Mouse (Mus musculus) forebrain, postnatal 0 days (tissue): Measurements from ENCODE around the gene Mdm2. TPM values are rescaled to one million over a fixed set of nuclear protein-coding genes. Genes with fewer than 3 reads are reported as not detected.
"Not testable (repeated sequence)": the region's sequence is repeated elsewhere in the genome, so short reads cannot be mapped to it uniquely, and the experiment has no call there.

Experiments used
- ATAC-seq: fragments of 200-750 bp; cut with Nextera tagmentation; 2 replicates; pipeline ENCODE4 v1.8.0; 2017; ENCODE audit warnings: mild to moderate bottlenecking, moderate library complexity
- DNase-seq: peaks from one replicate; pipeline ENCODE4 v3.0.0-alpha.2; 2015
- H3K27ac ChIP-seq: fragments of 300-500 bp; sonication (generic); 2 replicates; pipeline ENCODE4 v1.5.1; 2014; ENCODE audit warnings: low read depth, mild to moderate bottlenecking, antibody characterized with exemption, low read length, moderate library complexity, mixed read lengths
- H3K27me3 ChIP-seq: fragments of 300-500 bp; sonication (generic); 2 replicates; pipeline ENCODE4 v1.6.1; 2014; ENCODE audit warnings: mild to moderate bottlenecking, low read length, mixed read lengths; ENCODE audit not compliant: insufficient read depth
- H3K36me3 ChIP-seq: fragments of 300-500 bp; sonication (generic); 2 replicates; pipeline ENCODE4 v1.6.1; 2014; ENCODE audit warnings: mild to moderate bottlenecking, moderate library complexity; ENCODE audit not compliant: insufficient read depth
- H3K4me1 ChIP-seq: fragments of 300-500 bp; sonication (generic); 2 replicates; pipeline ENCODE4 v1.6.1; 2014; ENCODE audit warnings: antibody characterized with exemption; ENCODE audit not compliant: insufficient read depth
- H3K4me2 ChIP-seq: fragments of 300-500 bp; sonication (generic); 2 replicates; pipeline ENCODE4 v1.6.1; 2014; ENCODE audit warnings: low read depth, mild to moderate bottlenecking, moderate library complexity
- H3K4me3 ChIP-seq: fragments of 300-500 bp; sonication (generic); 2 replicates; pipeline ENCODE4 v1.5.1; 2014; ENCODE audit warnings: low read depth, low read length, mixed read lengths
- H3K9ac ChIP-seq: fragments of 300-500 bp; sonication (generic); 2 replicates; pipeline ENCODE4 v1.6.1; 2014; ENCODE audit warnings: mild to moderate bottlenecking
- H3K9me3 ChIP-seq: fragments of 300-500 bp; sonication (generic); 2 replicates; pipeline ENCODE4 v1.6.1; 2016; ENCODE audit warnings: low read length
- CTCF ChIP-seq: sonication (generic); IDR thresholded peaks from 2 replicates; pipeline ENCODE4 v1.5.1; 2016; ENCODE audit warnings: antibody characterized with exemption, control low read depth, low read depth
- WGBS: fragments of 180-500 bp; shearing (Covaris S2); extraction: QIAGEN DNeasy Blood & Tissue Kit; methylation state at CpG from one replicate; pipeline ENCODE4 v1.1.7; 2014; 5-methylcytosine and 5-hydroxymethylcytosine counted together
- polyA plus RNA-seq: library from polyadenylated mRNA; unstranded; fragments of >200 nt; fragmentation: Nextera tagmentation; extraction: Ambion mirVana; gene quantifications from 2 replicates; pipeline ENCODE4 v1.2.1, GENCODE M21; 2015
- total RNA-seq: library from RNA; depleted of rRNA; stranded (reverse); fragments of >200 nt; gene quantifications from 2 replicates; pipeline ENCODE4 v1.2.3, GENCODE M21; 2014

The Mdm2 gene
- total and polyA plus RNA-seq, 2 experiments from 2014 or later: 30.2 to 77.3 TPM

DNA sequence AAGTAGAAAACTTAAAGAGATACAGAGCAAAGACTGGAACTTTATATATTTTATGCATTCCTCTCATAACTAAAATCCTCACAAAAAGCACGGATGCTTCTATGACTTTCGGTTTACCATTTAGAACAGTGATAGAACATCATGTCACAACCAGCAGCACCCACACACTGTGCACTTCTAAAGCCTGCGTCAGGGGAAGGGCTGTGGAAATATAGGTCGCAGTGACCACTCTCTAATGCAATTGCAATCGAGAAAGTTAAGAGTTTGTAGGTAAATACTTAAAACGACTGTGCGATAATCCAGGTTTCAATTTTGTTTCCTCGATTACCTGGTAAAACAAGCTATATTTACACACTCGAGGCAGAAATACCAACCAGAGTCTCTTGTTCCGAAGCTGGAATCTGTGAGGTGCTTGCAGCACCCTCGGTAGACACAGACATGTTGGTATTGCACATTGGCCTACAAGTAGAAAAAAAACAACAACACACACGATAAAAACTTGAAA lies 1.2 kb downstream of the Mdm2 start:
- peak overlapping the region; percentile 100; the same call in 1 of the 2 replicates for H3K27ac ChIP-seq
- WGBS: 44% methylated on average over 12 of the region's 12 CpGs
- no peak for TF ChIP-seq CTCF

DNA sequence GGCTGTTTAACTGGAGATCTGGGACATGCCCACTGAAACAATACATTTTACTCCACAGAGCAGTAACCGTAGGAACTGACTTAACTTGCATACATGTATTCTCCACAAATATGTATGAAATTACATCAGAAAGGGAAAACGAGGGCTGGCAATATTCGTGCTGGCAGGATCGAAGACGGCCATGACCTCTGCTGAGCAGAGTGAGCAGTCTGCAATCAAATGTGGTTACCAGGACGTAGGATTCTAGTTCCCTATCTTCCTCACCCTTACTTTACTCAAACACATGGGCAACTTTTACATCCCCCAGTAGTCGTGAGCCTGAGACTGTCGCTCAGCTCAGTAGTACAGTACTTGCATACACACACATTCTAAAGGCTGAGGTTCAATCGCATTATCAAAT lies 1.7 kb downstream of the Mdm2 start:
- DNase-seq (no peak), ATAC-seq (no peak)
- peak overlapping the region; percentile 64 for H3K4me2 ChIP-seq
- no peak overlapping the region for H3K27ac ChIP-seq
- WGBS: 86% methylated on average over 9 of the region's 9 CpGs
- H3K4me3 ChIP-seq: peak overlapping the region; percentile 100; the same call in 1 of the 2 replicates
- H3K9me3 ChIP-seq: no peaks in the 10 kb centered on the region
- no peaks in the 10 kb centered on the region for H3K27me3 ChIP-seq
- H3K4me1 ChIP-seq: peaks cover 15% of the 10 kb centered on the region
- TF ChIP-seq CTCF: no peak
- 0 out of 2 replicates have a peak overlapping the region, but pooled peaks have one; percentile 18 for H3K9ac ChIP-seq
- peaks cover 30% of the 10 kb centered on the region for H3K36me3 ChIP-seq

More for the DNA sequence above, 1.2 kb downstream of the Mdm2 start:
- H3K4me1 ChIP-seq: peaks cover 15% of the 10 kb centered on the region
- peaks cover 25% of the 10 kb centered on the region for H3K36me3 ChIP-seq
- H3K9me3 ChIP-seq: no peaks in the 10 kb centered on the region
- DNase-seq (no peak), ATAC-seq (no peak)
- H3K9ac ChIP-seq: peak overlapping the region; percentile 100
- peak overlapping the region; percentile 64 for H3K4me2 ChIP-seq
- H3K27me3 ChIP-seq: no peaks in the 10 kb centered on the region
- peak overlapping the region; percentile 100 for H3K4me3 ChIP-seq

DNA sequence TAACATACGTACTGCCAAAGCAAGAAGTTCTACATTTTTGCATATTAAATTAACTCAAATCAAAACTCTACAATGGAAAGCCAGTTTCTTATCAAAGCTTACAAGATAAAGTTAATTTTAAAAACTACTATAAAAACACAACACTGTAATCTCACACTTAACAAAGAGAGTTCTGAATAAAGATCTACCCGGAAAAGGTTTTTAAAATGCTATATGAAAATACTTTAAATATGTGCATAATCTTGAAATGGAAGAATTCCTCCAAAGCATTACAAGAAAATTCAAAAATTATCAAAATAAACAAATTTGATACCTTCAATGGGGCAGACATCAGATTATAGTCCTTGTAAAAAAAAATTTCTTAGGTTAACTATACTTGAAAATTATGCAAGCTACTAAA lies 2.2 kb downstream of the Mdm2 start:
- TF ChIP-seq CTCF: no peak
- no peak overlapping the region for H3K4me2 ChIP-seq
- H3K36me3 ChIP-seq: peaks cover 35% of the 10 kb centered on the region
- no peaks in the 10 kb centered on the region for H3K27me3 ChIP-seq
- H3K9me3 ChIP-seq: no peaks in the 10 kb centered on the region
- H3K9ac ChIP-seq: no peak overlapping the region
- no peak overlapping the region for H3K4me3 ChIP-seq
- peaks cover 15% of the 10 kb centered on the region for H3K4me1 ChIP-seq
- WGBS: 93% methylated on average over 2 of the region's 2 CpGs
- DNase-seq (no peak), ATAC-seq (no peak)
- no peak overlapping the region for H3K27ac ChIP-seq

DNA sequence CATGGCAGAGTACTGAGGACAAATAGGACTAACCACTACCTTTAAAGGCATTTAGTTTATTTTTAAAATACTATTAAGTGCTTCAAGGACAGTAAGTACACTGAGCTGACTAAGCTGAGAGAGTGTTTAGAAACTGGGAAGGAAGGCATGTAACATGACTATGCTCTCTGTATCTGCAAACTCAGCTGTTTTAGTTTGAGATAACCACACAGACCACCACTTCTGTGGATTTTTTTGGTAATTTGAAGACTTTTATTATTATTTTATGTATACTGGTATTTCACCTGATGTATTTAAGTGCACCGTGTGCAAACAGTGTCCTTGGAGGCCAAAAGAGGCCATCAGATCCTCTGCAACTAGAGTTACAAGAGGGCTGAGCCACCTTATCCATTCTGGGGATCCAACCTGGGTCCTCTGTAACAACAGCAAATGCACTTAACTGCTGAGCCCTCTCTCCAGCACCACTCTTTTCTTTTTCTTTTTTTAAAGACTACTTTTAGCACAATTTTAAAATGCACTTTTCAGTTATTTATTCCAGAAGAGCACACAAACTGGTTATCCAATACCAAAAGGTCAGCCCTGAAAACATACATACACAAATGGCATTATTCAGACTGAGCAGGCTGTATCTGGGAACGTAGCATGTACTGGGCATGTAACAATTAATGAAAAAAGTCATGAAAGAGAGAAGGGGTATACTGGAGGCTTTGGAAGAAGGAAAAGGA lies 3.3 kb downstream of the Mdm2 start:
- no peak for TF ChIP-seq CTCF
- Histone ChIP-seq H3K36me3 (peaks cover 45% of the 10 kb centered on the region), H3K4me1 (peaks cover 15% of the 10 kb centered on the region), H3K27me3 (no peaks in the 10 kb centered on the region), H3K4me2 (no peak overlapping the region), H3K9ac (no peak overlapping the region), H3K9me3 (no peaks in the 10 kb centered on the region), H3K4me3 (no peak overlapping the region), H3K27ac (no peak overlapping the region)
- ATAC-seq (no peak), DNase-seq (no peak)
- WGBS: 92% methylated on average over 2 of the region's 2 CpGs

DNA sequence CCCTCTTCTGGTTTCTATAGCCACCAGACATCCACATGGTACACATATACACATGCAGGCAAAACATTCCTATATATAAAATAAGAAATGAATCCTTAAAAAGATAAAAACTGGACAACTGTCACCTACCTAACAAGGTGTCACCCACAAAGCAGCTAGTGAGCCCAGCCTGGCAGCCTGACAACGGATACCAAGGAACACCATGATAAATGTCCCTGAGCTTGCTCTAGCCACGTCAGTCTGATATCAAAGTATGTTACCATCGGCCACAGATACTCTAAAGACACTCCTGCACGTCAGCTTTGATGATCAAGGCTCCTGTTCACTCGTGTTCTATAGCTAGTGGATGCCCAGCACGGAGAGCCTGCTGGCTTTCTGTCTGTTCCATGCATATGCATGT lies 4.1 kb downstream of the Mdm2 start:
- no peak overlapping the region for H3K27ac ChIP-seq
- H3K4me1 ChIP-seq: peaks cover 15% of the 10 kb centered on the region
- peaks cover 52% of the 10 kb centered on the region for H3K36me3 ChIP-seq
- H3K9ac ChIP-seq: no peak overlapping the region
- 86% methylated on average over 6 of the region's 6 CpGs for WGBS
- H3K27me3 ChIP-seq: no peaks in the 10 kb centered on the region
- no peak for DNase-seq
- ATAC-seq: no peak
- TF ChIP-seq CTCF: no peak
- no peak overlapping the region for H3K4me2 ChIP-seq
- H3K9me3 ChIP-seq: no peaks in the 10 kb centered on the region
- no peak overlapping the region for H3K4me3 ChIP-seq

DNA sequence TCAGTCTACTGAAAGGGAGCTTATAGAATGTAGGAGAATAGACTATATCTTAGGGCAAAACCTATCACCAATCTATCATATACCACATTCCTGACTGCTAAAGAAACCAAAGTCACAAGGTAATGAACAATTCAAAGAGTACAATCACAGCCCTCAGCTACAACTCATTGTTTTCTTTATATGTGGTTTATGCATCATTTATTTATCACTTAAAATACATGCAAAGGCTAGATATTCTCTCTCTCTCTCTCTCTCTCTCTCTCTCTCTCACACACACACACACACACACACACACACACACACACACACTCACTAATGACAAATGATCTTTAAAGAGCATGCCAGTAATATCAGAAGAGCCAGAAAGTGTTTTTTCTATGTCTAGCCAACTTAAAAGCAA lies 4.8 kb downstream of the Mdm2 start:
- DNase-seq: no peak
- Histone ChIP-seq H3K36me3 (peaks cover 56% of the 10 kb centered on the region), H3K4me1 (peaks cover 11% of the 10 kb centered on the region), H3K27ac (no peak overlapping the region), H3K4me3 (no peak overlapping the region), H3K4me2 (no peak overlapping the region), H3K9ac (no peak overlapping the region), H3K9me3 (no peaks in the 10 kb centered on the region), H3K27me3 (no peaks in the 10 kb centered on the region)
- TF ChIP-seq CTCF: no peak
- ATAC-seq: no peak

DNA sequence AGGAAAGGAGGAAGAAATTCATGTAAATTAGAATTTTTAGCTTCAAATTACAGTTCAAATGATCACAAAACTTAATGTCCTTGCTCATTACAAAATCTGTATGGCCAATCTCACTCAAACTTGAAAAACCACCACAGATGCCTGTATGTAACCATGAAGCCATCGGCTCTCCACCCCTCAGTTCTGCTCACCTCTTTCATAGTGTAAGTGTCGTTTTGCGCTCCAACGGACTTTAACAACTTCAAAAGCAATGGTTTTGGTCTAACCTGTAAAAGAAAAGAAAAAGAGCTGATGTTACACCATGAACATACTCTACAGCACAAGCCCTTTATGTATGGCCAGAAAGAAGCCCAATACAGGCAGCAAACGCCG lies 5.6 kb downstream of the Mdm2 start:
- no peak for DNase-seq
- H3K36me3 ChIP-seq: peaks cover 59% of the 10 kb centered on the region
- WGBS: 93% methylated on average over 6 of the region's 6 CpGs

DNA sequence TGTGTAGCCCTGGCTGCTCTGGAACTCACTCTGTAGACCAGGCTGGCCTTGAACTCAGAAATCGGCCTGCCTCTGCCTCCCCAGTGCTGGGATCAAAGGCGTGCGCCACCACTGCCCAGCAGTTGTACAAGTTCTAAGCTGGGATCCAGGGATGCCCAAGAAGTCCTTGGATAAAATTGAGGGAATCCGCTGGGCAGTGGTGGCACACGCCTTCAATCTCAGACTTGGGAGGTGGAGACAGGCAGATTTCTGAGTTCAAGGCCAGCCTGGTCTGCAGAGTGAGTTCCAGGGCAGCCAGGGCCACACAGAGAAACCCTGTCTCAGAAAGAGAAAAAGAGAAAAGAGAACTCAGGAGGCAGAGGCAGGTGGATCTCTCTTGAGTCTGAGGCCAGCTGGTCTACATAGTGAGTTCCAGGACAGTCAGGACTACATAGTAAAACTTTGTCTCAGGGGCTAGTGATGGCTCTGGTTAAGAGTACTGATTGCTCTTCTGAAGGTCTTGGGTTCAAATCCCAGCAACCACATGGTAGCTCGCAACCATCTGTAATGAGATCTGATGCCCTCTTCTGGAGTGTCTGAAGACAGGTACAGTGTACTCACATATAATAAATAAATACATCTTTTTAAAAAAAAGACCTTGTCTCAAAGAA lies 6.1 kb downstream of the Mdm2 start:
- not testable (repeated sequence) for ATAC-seq, H3K9ac ChIP-seq, H3K4me2 ChIP-seq, H3K4me3 ChIP-seq, H3K27me3 ChIP-seq, H3K27ac ChIP-seq, DNase-seq, H3K9me3 ChIP-seq
- H3K4me1 ChIP-seq: peaks cover 11% of the 10 kb centered on the region
- H3K36me3 ChIP-seq: peaks cover 64% of the 10 kb centered on the region
- WGBS: 96% methylated on average over 6 of the region's 6 CpGs

More for the DNA sequence above, 5.6 kb downstream of the Mdm2 start:
- Histone ChIP-seq H3K4me2 (no peak overlapping the region), H3K9ac (no peak overlapping the region), H3K4me1 (peaks cover 11% of the 10 kb centered on the region), H3K9me3 (no peaks in the 10 kb centered on the region), H3K27me3 (no peaks in the 10 kb centered on the region), H3K4me3 (no peak overlapping the region), H3K27ac (no peak overlapping the region)
- ATAC-seq: no peak
- no peak for TF ChIP-seq CTCF
